Mouse (Mus musculus) gastrocnemius, adult 2 months (tissue): ENCODE measurements at regions not wholly inside any gene's neighbourhood (a gene's known extent, or its start where the extent isn't known, plus 50 kb on each side); places are given as distances from the start of the nearest gene placed in this dataset.

Experiments
- DNase-seq: peaks from one replicate; pipeline ENCODE4 v3.0.0; 2022
- H3K27ac ChIP-seq: fragments of 200-600 bp; 2 replicates; pipeline ENCODE4 v1.8.1; 2022; ENCODE audit warnings: mild to moderate bottlenecking
- H3K4me3 ChIP-seq: fragments of 200-600 bp; 2 replicates; pipeline ENCODE4 v1.8.1; 2022; ENCODE audit warnings: mild to moderate bottlenecking, moderate library complexity
- CTCF ChIP-seq: fragments of 200-600 bp; IDR thresholded peaks from 2 replicates; pipeline ENCODE4 v1.8.1; 2022; ENCODE audit warnings: antibody characterized with exemption, mild to moderate bottlenecking, moderate library complexity
- intact Hi-C: fragments of 180-260 bp; cut with DNase I; formaldehyde crosslinking; loops from one replicate; pipeline ENCODE4 v1.15.1; 2025

DNA sequence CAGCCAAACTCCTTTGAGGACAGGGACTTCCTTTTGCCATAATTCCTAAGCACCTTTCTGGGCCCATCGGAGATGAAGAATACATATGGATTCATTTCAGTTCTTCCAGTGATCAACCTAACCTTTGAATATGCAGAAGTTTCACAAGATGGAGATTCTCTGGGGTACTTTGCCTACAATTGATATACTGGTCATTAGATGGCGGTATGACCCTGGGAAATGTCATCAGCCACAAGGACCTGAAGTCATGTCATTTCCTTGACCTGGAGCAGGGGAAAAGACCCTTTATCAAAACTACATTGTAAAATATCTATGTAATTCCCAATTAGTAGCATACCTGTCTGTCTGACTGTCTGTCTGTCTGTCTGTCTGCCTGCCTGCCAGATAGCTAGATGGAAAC lies 164.0 kb upstream of the Slc24a3 start:
- no peak overlapping the region for H3K27ac ChIP-seq
- DNase-seq = no peak
- no peak overlapping the region for H3K4me3 ChIP-seq
- no peak for TF ChIP-seq CTCF
- intact Hi-C loops = no loop called here

- intact Hi-C loops = no loop called here
- no peak overlapping the region for H3K27ac ChIP-seq
Observed at GRCm38 (mm10) chr2:145010674-145011073, 156.9 kb upstream of the Slc24a3 start.

GRCm38 (mm10) chr2:145011221-145011620 lies 156.3 kb upstream of the Slc24a3 start:
- no peak overlapping the region for H3K27ac ChIP-seq
- DNase-seq = no peak
- intact Hi-C loops = no loop called here
- TF ChIP-seq CTCF = no peak
- H3K4me3 ChIP-seq = no peak overlapping the region

More at GRCm38 (mm10) chr2:145010674-145011073, 156.9 kb upstream of the Slc24a3 start:
- no peak for TF ChIP-seq CTCF
- H3K4me3 ChIP-seq = no peak overlapping the region
- DNase-seq = no peak

- intact Hi-C loops = no loop called here
- Histone ChIP-seq H3K27ac (no peak overlapping the region), H3K4me3 (no peak overlapping the region)
- no peak for DNase-seq
- no peak for TF ChIP-seq CTCF
Observed at GRCm38 (mm10) chr2:145015951-145016350, 151.6 kb upstream of the Slc24a3 start.

DNA sequence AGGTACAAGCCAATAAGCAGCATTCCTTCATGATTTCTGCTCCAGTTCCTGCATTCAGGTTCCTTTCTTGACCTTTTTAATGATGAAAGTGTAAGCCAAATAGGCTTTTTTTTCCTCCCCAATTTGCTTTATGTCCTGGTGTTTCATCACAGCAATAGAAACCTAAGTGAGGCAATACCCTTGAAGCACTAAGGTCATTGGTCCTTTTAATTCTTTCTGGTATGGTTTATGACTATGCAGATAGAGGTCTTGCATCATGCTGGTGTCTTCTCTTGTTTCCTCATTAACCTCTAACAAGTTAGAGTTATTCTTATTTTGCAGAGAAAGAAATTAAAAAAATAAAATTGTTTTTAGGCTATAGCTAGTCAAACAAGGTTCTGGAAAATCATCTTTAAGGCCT lies 150.6 kb upstream of the Slc24a3 start:
- DNase-seq = no peak
- intact Hi-C loops = no loop called here
- no peak for TF ChIP-seq CTCF
- H3K4me3 ChIP-seq = no peak overlapping the region
- H3K27ac ChIP-seq = no peak overlapping the region

GRCm38 (mm10) chr2:145017625-145018167 lies 149.9 kb upstream of the Slc24a3 start:
- intact Hi-C loops = no loop called here
- no peak overlapping the region for H3K4me3 ChIP-seq
- no peak for DNase-seq
- no peak for TF ChIP-seq CTCF
- no peak overlapping the region for H3K27ac ChIP-seq

- intact Hi-C loops = no loop called here
- DNase-seq = no peak
- no peak overlapping the region for H3K27ac ChIP-seq
- no peak for TF ChIP-seq CTCF
- no peak overlapping the region for H3K4me3 ChIP-seq
Observed at GRCm38 (mm10) chr2:145047743-145048142, 119.8 kb upstream of the Slc24a3 start.

DNA sequence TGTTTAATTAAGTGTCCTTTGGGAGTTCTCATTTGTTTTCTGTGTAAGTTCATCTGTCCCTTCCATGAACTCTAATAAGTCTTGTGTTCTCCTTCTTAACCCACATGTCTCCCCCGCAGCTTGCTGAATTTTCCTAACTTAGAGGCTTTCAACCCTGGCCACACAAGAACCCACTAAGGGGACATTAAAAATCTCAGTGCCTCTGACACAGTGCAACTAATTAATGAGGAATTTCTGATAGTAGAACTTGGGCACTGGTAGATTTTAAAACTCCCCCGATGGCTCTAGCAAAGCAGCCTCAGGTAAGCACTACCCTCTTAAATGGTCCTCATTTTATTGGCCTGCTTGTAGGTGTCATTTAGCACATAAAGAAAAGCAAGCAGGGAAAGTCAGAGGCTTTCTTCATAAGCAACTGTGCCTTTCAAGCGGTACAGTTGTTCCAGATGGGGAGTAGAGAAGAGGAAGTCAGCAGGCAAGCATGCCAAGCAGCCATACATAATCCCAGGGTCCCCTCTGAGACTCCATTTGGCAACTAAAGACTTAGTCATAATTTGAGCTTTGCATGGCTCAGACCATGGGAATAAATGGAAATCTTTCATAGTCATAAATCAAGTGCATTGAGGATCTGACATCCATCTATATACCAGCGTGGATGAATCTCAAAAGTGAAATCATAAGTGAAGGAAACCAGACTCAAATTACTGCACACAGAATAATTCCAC lies 117.7 kb upstream of the Slc24a3 start:
- no peak for DNase-seq
- H3K4me3 ChIP-seq = no peak overlapping the region
- intact Hi-C loops = no loop called here
- no peak overlapping the region for H3K27ac ChIP-seq
- TF ChIP-seq CTCF = no peak

GRCm38 (mm10) chr2:145052405-145052804 lies 115.1 kb upstream of the Slc24a3 start:
- intact Hi-C loops = no loop called here
- no peak overlapping the region for H3K27ac ChIP-seq

GRCm38 (mm10) chr2:145056219-145056618 lies 111.3 kb upstream of the Slc24a3 start:
- no peak overlapping the region for H3K27ac ChIP-seq
- H3K4me3 ChIP-seq = no peak overlapping the region
- no peak for DNase-seq
- TF ChIP-seq CTCF = no peak
- intact Hi-C loops = no loop called here

More at GRCm38 (mm10) chr2:145052405-145052804, 115.1 kb upstream of the Slc24a3 start:
- no peak overlapping the region for H3K4me3 ChIP-seq
- DNase-seq = no peak
- TF ChIP-seq CTCF = no peak

DNA sequence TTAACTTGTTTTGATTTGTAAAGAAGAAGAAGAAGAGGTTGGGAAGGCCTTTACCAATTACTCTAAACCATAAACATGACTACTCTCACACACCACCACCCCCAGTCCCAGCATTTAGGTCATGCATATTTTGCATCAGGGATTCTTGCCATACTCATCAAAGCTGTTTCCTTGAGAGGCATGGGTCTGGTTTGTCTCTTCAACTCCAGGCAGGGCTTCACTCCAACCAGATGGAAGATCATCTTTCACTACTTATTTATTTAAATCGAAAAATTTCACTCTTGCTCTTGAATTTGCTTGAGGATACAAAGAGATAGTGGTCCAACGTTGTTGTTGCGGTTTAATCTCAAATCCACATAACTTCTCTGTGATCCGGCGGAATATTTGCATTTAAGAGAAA lies 110.8 kb upstream of the Slc24a3 start:
- no peak overlapping the region for H3K4me3 ChIP-seq
- no peak for DNase-seq
- no peak overlapping the region for H3K27ac ChIP-seq
- intact Hi-C loops = no loop called here
- TF ChIP-seq CTCF = no peak

- H3K27ac ChIP-seq = no peak overlapping the region
- TF ChIP-seq CTCF = no peak
Observed at GRCm38 (mm10) chr2:145069931-145070330, 97.6 kb upstream of the Slc24a3 start.

GRCm38 (mm10) chr2:145081926-145082325 lies 85.6 kb upstream of the Slc24a3 start:
- H3K27ac ChIP-seq = no peak overlapping the region
- intact Hi-C loops = no loop called here
- no peak overlapping the region for H3K4me3 ChIP-seq
- TF ChIP-seq CTCF = no peak
- DNase-seq = no peak

More at GRCm38 (mm10) chr2:145069931-145070330, 97.6 kb upstream of the Slc24a3 start:
- intact Hi-C loops = no loop called here
- DNase-seq = no peak
- no peak overlapping the region for H3K4me3 ChIP-seq

DNA sequence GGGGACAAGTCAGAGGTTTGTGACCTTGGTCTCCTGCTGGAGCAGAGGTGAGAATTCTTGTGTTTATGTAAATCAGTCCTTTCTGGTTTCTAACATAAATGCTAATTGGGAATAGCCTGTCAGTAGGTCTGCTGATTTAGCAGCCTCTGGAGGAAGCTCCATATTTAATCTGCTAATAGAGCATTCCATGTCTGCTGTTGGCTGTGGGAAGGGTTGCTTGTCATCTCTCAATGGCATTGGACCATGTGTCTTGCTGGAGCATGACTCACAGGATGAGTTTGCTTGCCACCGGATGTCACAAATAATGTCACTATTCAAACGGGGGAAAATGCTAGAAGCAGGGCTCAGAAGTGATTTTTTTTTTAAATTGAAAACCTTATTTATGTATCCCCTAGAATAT lies 82.9 kb upstream of the Slc24a3 start:
- intact Hi-C loops = no loop called here
- Histone ChIP-seq H3K4me3 (no peak overlapping the region), H3K27ac (no peak overlapping the region)
- no peak for TF ChIP-seq CTCF
- no peak for DNase-seq
